Mouse (Mus musculus): ENCODE data around the gene Pofut1. TPM values are rescaled to one million over a fixed set of nuclear protein-coding genes. Genes with fewer than 3 reads are reported as not detected.

The Pofut1 gene
- polyA plus RNA-seq, 2 experiments = 12.1 to 41.7 TPM

- ATAC-seq (ENCODE audit: low FRiP score, low read depth) (no peak), DNase-seq (ENCODE audit: low spot score) (no peak)
- H3K9me3 ChIP-seq (ENCODE audit: control insufficient read depth, low read length) = no peaks in the 10 kb centered on the region
- 96% methylated on average over 2 of the region's 2 CpGs for WGBS
- H3K4me2 ChIP-seq (replicated peaks; ENCODE audit: low read depth, low read length, severe bottlenecking) = no peak overlapping the region
- peaks cover 69% of the 10 kb centered on the region for H3K36me3 ChIP-seq (ENCODE audit: control insufficient read depth, insufficient read depth, low read length)
- no peak for TF ChIP-seq POLR2A (IDR thresholded peaks at IDR 0.05; ENCODE audit: borderline replicate concordance, extremely low read depth, insufficient read depth, insufficient read length)
- no peaks in the 10 kb centered on the region for H3K27me3 ChIP-seq (ENCODE audit: control insufficient read depth, insufficient read depth, low read length)
- H3K4me3 ChIP-seq (replicated peaks; ENCODE audit: low read length) = no peak overlapping the region
- no peak overlapping the region for H3K27ac ChIP-seq (replicated peaks; ENCODE audit: low read depth, low read length)
- no peak overlapping the region for H3K9ac ChIP-seq (ENCODE audit: low read depth, low read length, severe bottlenecking)
- H3K4me1 ChIP-seq (ENCODE audit: control insufficient read depth, insufficient read depth, low read length) = no peaks in the 10 kb centered on the region
These were observed 33.2 kb upstream of the Pofut1 start for GRCm38 (mm10) chr2:153208149-153208548.

DNA sequence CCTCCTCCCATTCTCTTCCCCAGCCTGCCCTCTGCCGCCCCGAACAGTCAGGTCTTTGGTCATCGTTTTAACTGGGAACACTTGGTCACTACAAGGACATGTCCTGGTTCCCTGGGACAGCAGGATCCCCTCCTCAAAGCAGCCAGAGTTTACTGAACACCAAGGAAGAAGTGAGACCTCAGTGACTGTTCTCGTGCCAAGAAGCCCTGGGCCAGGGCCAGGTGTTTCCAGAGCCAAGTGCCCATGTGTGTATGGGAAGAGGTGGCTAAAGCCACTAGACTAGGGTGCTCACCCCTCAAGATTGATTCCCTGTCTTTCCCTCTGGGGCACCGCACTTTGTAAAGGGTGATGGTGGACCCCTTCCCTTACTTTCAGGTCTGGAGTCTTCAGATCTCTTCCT, 32.0 kb upstream of the Pofut1 start:
- no peak overlapping the region for H3K4me3 ChIP-seq (replicated peaks; ENCODE audit: low read length)
- WGBS = 87% methylated on average over 5 of the region's 5 CpGs
- no peaks in the 10 kb centered on the region for H3K27me3 ChIP-seq (ENCODE audit: control insufficient read depth, insufficient read depth, low read length)
- H3K9ac ChIP-seq (ENCODE audit: low read depth, low read length, severe bottlenecking) = no peak overlapping the region
- ATAC-seq (ENCODE audit: low FRiP score, low read depth) = no peak
- TF ChIP-seq POLR2A (IDR thresholded peaks at IDR 0.05; ENCODE audit: borderline replicate concordance, extremely low read depth, insufficient read depth, insufficient read length) = no peak
- no peaks in the 10 kb centered on the region for H3K9me3 ChIP-seq (ENCODE audit: control insufficient read depth, low read length)
- DNase-seq (ENCODE audit: low spot score) = no peak
- H3K36me3 ChIP-seq (ENCODE audit: control insufficient read depth, insufficient read depth, low read length) = peaks cover 60% of the 10 kb centered on the region
- no peaks in the 10 kb centered on the region for H3K4me1 ChIP-seq (ENCODE audit: control insufficient read depth, insufficient read depth, low read length)
- no peak overlapping the region for H3K27ac ChIP-seq (replicated peaks; ENCODE audit: low read depth, low read length)
- H3K4me2 ChIP-seq (replicated peaks; ENCODE audit: low read depth, low read length, severe bottlenecking) = no peak overlapping the region

DNA sequence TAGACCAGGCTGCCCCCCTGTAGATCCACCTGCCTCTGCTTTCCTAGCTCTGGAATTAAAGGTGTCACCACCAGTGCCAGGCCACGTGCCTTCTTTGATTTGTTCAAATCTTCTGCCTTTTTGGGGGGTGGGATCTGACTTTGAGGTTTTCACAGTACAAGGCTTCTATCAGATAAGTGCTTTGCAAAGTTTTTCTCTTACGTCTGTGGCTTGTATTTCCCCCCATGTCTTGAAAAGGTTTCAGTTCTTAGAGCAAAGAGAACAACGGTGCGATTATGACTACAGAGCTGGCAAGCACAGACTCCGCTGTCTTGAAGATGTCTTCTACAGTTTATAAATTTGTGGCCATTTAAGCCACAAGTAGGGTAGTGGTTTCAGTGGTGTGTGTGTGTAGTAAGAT, 29.9 kb upstream of the Pofut1 start:
- Histone ChIP-seq H3K9ac (ENCODE audit: low read depth, low read length, severe bottlenecking) (no peak overlapping the region), H3K9me3 (ENCODE audit: control insufficient read depth, low read length) (no peaks in the 10 kb centered on the region), H3K27ac (replicated peaks; ENCODE audit: low read depth, low read length) (no peak overlapping the region), H3K36me3 (ENCODE audit: control insufficient read depth, insufficient read depth, low read length) (peaks cover 38% of the 10 kb centered on the region), H3K4me3 (replicated peaks; ENCODE audit: low read length) (no peak overlapping the region), H3K4me1 (ENCODE audit: control insufficient read depth, insufficient read depth, low read length) (no peaks in the 10 kb centered on the region), H3K27me3 (ENCODE audit: control insufficient read depth, insufficient read depth, low read length) (no peaks in the 10 kb centered on the region), H3K4me2 (replicated peaks; ENCODE audit: low read depth, low read length, severe bottlenecking) (no peak overlapping the region)
- no peak for TF ChIP-seq POLR2A (IDR thresholded peaks at IDR 0.05; ENCODE audit: borderline replicate concordance, extremely low read depth, insufficient read depth, insufficient read length)
- DNase-seq (ENCODE audit: low spot score) (no peak), ATAC-seq (ENCODE audit: low FRiP score, low read depth) (no peak)
- WGBS = 96% methylated on average over 5 of the region's 5 CpGs

DNA sequence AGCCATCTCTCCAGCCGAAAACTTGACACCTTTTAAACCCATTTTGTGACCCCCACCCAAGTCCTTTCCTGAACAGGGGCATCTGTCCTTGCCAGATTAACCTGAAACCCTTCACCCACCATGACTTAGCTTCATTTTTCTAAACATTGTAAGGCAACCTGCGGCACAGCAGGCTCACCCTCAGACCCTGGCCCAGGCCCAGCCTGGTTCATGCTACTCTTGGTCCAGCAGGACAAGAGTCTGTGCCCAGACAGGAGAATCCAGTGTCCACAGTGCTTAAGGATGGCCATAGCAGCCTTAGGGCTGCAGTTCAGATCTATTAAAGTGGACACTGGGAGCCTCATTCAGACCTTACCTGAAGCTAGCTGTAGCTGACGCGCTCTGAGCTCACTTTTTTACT, 28.0 kb upstream of the Pofut1 start:
- DNase-seq (ENCODE audit: low spot score) (no peak), ATAC-seq (ENCODE audit: low FRiP score, low read depth) (no peak)
- no peaks in the 10 kb centered on the region for H3K9me3 ChIP-seq (ENCODE audit: control insufficient read depth, low read length)
- no peaks in the 10 kb centered on the region for H3K27me3 ChIP-seq (ENCODE audit: control insufficient read depth, insufficient read depth, low read length)
- WGBS = 80% methylated on average over 4 of the region's 4 CpGs
- H3K4me3 ChIP-seq (replicated peaks; ENCODE audit: low read length) = no peak overlapping the region
- no peak overlapping the region for H3K27ac ChIP-seq (replicated peaks; ENCODE audit: low read depth, low read length)
- H3K4me2 ChIP-seq (replicated peaks; ENCODE audit: low read depth, low read length, severe bottlenecking) = no peak overlapping the region
- no peak for TF ChIP-seq POLR2A (IDR thresholded peaks at IDR 0.05; ENCODE audit: borderline replicate concordance, extremely low read depth, insufficient read depth, insufficient read length)
- no peaks in the 10 kb centered on the region for H3K4me1 ChIP-seq (ENCODE audit: control insufficient read depth, insufficient read depth, low read length)
- peaks cover 22% of the 10 kb centered on the region for H3K36me3 ChIP-seq (ENCODE audit: control insufficient read depth, insufficient read depth, low read length)
- no peak overlapping the region for H3K9ac ChIP-seq (ENCODE audit: low read depth, low read length, severe bottlenecking)

DNA sequence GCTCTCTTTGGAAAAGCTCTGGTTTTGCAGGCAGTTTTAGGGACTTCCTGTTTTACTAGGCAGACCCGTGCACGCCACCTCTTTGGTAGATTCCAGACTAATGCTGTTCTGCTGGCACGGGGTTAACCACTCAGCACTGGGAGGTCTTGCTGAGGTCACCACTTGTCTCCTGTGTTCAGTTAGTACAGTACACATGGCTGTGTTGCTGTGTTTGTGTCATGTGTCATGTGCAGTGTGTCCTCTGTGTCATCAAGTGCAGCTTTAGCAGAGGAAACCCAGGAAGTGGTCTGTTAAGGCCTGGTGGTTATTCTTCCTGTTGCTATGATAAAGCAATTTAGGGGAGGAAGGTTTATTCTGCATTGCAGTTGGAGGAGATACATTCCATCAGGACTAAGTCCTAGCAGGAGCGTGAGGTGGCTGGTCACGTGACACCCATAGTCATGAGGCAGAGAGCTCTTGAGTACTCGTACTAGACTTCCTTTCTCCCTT, 26.5 kb upstream of the Pofut1 start:
- no peak overlapping the region for H3K4me3 ChIP-seq (replicated peaks; ENCODE audit: low read length)
- no peaks in the 10 kb centered on the region for H3K4me1 ChIP-seq (ENCODE audit: control insufficient read depth, insufficient read depth, low read length)
- no peaks in the 10 kb centered on the region for H3K9me3 ChIP-seq (ENCODE audit: control insufficient read depth, low read length)
- H3K9ac ChIP-seq (ENCODE audit: low read depth, low read length, severe bottlenecking) = no peak overlapping the region
- peaks cover 7% of the 10 kb centered on the region for H3K36me3 ChIP-seq (ENCODE audit: control insufficient read depth, insufficient read depth, low read length)
- ATAC-seq (ENCODE audit: low FRiP score, low read depth) (no peak), DNase-seq (ENCODE audit: low spot score) (no peak)
- no peak for TF ChIP-seq POLR2A (IDR thresholded peaks at IDR 0.05; ENCODE audit: borderline replicate concordance, extremely low read depth, insufficient read depth, insufficient read length)
- H3K27ac ChIP-seq (replicated peaks; ENCODE audit: low read depth, low read length) = no peak overlapping the region
- no peak overlapping the region for H3K4me2 ChIP-seq (replicated peaks; ENCODE audit: low read depth, low read length, severe bottlenecking)
- no peaks in the 10 kb centered on the region for H3K27me3 ChIP-seq (ENCODE audit: control insufficient read depth, insufficient read depth, low read length)
- 60% methylated on average over 6 of the region's 6 CpGs for WGBS

DNA sequence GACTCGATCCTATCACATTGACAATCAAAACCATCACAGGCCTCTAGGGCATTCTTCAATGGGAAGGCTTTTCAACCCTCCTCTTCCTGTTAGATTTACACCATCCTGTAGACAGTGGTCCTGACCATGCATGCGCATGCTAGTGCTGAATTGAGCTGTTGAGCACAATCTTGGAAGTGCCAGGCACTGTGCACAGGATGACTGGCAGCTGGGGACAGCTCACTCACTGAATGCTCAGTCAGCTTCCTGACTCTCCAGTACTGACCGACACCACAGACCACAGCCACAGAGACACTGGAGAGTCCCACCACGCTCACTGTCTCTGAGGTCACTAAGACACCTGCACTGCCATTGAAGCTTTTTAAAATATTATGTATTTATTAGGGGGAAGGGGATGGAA, 25.9 kb upstream of the Pofut1 start:
- 78% methylated on average over 4 of the region's 4 CpGs for WGBS
- H3K4me2 ChIP-seq (replicated peaks; ENCODE audit: low read depth, low read length, severe bottlenecking) = no peak overlapping the region

More for the DNA sequence above, 25.9 kb upstream of the Pofut1 start:
- Histone ChIP-seq H3K9me3 (ENCODE audit: control insufficient read depth, low read length) (no peaks in the 10 kb centered on the region), H3K27ac (replicated peaks; ENCODE audit: low read depth, low read length) (no peak overlapping the region), H3K36me3 (ENCODE audit: control insufficient read depth, insufficient read depth, low read length) (peaks cover 2% of the 10 kb centered on the region; the same call in 1 of the 2 replicates), H3K9ac (ENCODE audit: low read depth, low read length, severe bottlenecking) (no peak overlapping the region), H3K4me1 (ENCODE audit: control insufficient read depth, insufficient read depth, low read length) (no peaks in the 10 kb centered on the region), H3K4me3 (replicated peaks; ENCODE audit: low read length) (no peak overlapping the region), H3K27me3 (ENCODE audit: control insufficient read depth, insufficient read depth, low read length) (no peaks in the 10 kb centered on the region)
- no peak for DNase-seq (ENCODE audit: low spot score)
- ATAC-seq (ENCODE audit: low FRiP score, low read depth) = no peak
- TF ChIP-seq POLR2A (IDR thresholded peaks at IDR 0.05; ENCODE audit: borderline replicate concordance, extremely low read depth, insufficient read depth, insufficient read length) = no peak

All from limb, embryonic 14.5 days (tissue).